Mouse (Mus musculus): Measurements from ENCODE around the gene Fggy. TPM values are rescaled to one million over a fixed set of nuclear protein-coding genes. Genes with fewer than 3 reads are reported as not detected.

Fggy gene
- polyA plus RNA-seq, 1 experiment, result not detected

DNA sequence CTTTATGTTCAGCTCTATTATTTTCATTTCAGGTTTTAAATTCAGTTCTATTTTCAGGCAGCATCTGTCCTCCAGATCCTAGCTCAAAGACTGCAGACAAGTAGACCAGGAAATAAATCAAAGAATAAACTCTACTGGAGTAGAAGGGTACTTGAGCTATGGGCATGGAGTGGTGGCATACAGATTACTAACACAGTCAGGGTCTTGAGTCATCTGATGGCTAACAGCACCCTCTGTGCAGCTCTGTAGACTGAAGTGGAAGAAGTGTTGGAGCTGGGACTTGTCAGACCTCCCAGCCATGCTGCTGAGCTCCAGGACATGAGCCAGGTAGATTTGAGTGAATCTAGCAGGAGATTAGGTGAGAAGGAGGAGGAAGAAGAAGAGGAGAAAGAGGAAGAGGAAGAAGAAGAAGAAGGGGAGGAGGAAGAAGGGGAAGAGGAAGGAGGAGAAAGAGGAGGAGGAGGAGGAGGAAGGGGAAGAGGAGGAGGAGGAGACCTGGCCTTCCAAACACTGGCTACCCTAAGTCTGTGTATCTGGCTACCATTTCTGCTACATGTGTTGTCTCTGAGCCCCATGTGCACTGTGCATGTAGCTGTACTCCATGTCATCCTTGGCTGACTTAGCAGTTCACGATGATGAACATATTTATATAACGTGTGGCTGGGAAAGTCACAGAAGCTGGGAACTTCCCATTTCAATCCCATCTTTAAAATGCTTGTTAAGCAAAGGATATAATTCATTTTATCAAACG, 91.7 kb downstream of the Fggy start:
- Histone ChIP-seq H3K36me3 (ENCODE audit: control insufficient read depth) (no peaks in the 10 kb centered on the region), H3K4me3 (replicated peaks) (no peak overlapping the region), H3K9me3 (ENCODE audit: control insufficient read depth, low read length) (no peaks in the 10 kb centered on the region), H3K27me3 (ENCODE audit: control insufficient read depth) (no peaks in the 10 kb centered on the region), H3K4me1 (ENCODE audit: control insufficient read depth) (no peaks in the 10 kb centered on the region)
- no peak for TF ChIP-seq GATA1 (IDR thresholded peaks at IDR 0.05; ENCODE audit: low read length)
- no peak for TF ChIP-seq TAL1 (IDR thresholded peaks at IDR 0.05; ENCODE audit: low read length)

DNA sequence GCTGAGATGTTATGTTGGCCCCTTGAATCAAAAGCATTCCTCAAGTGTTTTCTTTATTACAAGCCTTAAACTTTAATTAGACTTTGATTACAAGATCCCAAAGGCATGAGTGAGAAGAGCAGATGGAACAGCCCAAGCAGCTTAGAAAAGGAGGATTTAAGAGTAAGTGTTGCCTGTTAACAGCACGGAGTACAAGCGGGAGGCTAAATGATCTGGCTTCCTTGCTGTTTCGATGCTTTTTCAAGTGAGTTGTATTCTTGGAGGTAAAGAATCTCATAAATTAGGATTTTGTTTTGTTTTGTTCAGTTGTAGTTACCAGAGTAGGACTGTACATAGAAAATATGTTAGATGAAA, 92.2 kb downstream of the Fggy start:
- Histone ChIP-seq H3K36me3 (ENCODE audit: control insufficient read depth) (no peaks in the 10 kb centered on the region), H3K9me3 (ENCODE audit: control insufficient read depth, low read length) (no peaks in the 10 kb centered on the region), H3K4me1 (ENCODE audit: control insufficient read depth) (no peaks in the 10 kb centered on the region), H3K4me3 (replicated peaks) (no peak overlapping the region), H3K27me3 (ENCODE audit: control insufficient read depth) (no peaks in the 10 kb centered on the region)
- TF ChIP-seq GATA1 (IDR thresholded peaks at IDR 0.05; ENCODE audit: low read length) (no peak), TAL1 (IDR thresholded peaks at IDR 0.05; ENCODE audit: low read length) (no peak)

- Histone ChIP-seq H3K36me3 (ENCODE audit: control insufficient read depth) (no peaks in the 10 kb centered on the region), H3K9me3 (ENCODE audit: control insufficient read depth, low read length) (no peaks in the 10 kb centered on the region), H3K4me1 (ENCODE audit: control insufficient read depth) (no peaks in the 10 kb centered on the region), H3K27me3 (ENCODE audit: control insufficient read depth) (no peaks in the 10 kb centered on the region), H3K4me3 (replicated peaks) (no peak overlapping the region)
- no peak for TF ChIP-seq TAL1 (IDR thresholded peaks at IDR 0.05; ENCODE audit: low read length)
Observed at GRCm38 (mm10) chr4:95649980-95650379, 92.7 kb downstream of the Fggy start.

DNA sequence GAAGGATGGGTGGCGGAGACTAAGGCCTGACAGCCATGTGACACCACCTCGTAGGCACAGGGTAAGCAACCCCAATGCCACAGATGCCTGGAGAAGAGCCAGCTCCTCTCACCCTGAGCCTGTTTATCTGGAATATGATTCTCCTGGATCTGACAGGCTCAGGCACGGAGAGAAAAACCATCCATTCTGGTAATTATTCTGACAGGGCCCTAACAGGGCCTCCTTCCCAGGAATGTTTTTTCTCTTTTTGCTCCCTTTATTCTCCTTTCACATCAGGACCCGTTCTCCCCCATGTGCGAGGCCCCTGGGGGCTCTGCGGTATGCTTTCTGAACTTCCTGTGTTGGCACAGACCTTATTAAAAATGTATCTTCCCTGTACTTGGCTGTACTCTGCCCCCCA, 94.7 kb downstream of the Fggy start:
- H3K27me3 ChIP-seq (ENCODE audit: control insufficient read depth), result no peaks in the 10 kb centered on the region
- no peak overlapping the region for H3K4me3 ChIP-seq (replicated peaks)
- no peak for TF ChIP-seq GATA1 (IDR thresholded peaks at IDR 0.05; ENCODE audit: low read length)
- no peak for TF ChIP-seq TAL1 (IDR thresholded peaks at IDR 0.05; ENCODE audit: low read length)
- H3K4me1 ChIP-seq (ENCODE audit: control insufficient read depth), result no peaks in the 10 kb centered on the region
- H3K36me3 ChIP-seq (ENCODE audit: control insufficient read depth), result no peaks in the 10 kb centered on the region
- no peaks in the 10 kb centered on the region for H3K9me3 ChIP-seq (ENCODE audit: control insufficient read depth, low read length)

DNA sequence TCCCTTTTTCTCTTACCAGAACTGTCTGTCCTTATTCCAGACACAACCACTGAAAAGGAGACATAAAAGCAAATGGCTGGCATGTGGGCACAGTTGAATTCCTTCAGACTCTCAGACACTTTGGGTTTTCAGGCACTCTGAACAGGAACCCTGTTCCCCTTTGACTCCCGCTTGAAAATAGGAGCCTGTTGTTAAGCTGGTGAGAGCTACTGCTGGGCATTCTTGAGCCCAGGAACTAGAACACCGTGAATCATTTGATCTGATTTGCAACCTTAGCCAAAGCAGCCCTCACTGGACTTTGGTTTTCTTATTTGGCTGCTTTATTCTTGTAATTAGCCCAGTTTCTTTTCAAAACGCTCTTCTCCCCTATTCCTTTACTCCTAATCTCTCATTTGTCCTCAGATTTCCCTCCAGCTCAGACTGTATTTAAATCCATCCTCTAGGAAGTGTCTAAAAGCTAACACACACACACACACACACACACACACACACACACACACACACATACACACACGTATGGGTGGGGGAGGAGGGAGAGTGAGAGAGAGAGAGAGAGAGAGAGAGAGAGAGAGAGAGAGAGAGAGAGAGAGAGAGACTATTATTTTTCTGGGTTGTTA, 96.1 kb downstream of the Fggy start:
- TF ChIP-seq TAL1 (IDR thresholded peaks at IDR 0.05; ENCODE audit: low read length) (no peak), GATA1 (IDR thresholded peaks at IDR 0.05; ENCODE audit: low read length) (no peak)

GRCm38 (mm10) chr4:95653913-95654301, 96.6 kb downstream of the Fggy start:
- TF ChIP-seq GATA1 (IDR thresholded peaks at IDR 0.05; ENCODE audit: low read length), result no peak
- no peak for TF ChIP-seq TAL1 (IDR thresholded peaks at IDR 0.05; ENCODE audit: low read length)
- no peaks in the 10 kb centered on the region for H3K4me1 ChIP-seq (ENCODE audit: control insufficient read depth)
- no peaks in the 10 kb centered on the region for H3K36me3 ChIP-seq (ENCODE audit: control insufficient read depth)
- H3K9me3 ChIP-seq (ENCODE audit: control insufficient read depth, low read length), result no peaks in the 10 kb centered on the region
- H3K27me3 ChIP-seq (ENCODE audit: control insufficient read depth), result no peaks in the 10 kb centered on the region
- H3K4me3 ChIP-seq (replicated peaks), result no peak overlapping the region

More for the DNA sequence above, 96.1 kb downstream of the Fggy start:
- H3K4me3 ChIP-seq (replicated peaks), result no peak overlapping the region
- H3K27me3 ChIP-seq (ENCODE audit: control insufficient read depth), result no peaks in the 10 kb centered on the region
- no peaks in the 10 kb centered on the region for H3K4me1 ChIP-seq (ENCODE audit: control insufficient read depth)
- H3K9me3 ChIP-seq (ENCODE audit: control insufficient read depth, low read length), result no peaks in the 10 kb centered on the region
- H3K36me3 ChIP-seq (ENCODE audit: control insufficient read depth), result no peaks in the 10 kb centered on the region

DNA sequence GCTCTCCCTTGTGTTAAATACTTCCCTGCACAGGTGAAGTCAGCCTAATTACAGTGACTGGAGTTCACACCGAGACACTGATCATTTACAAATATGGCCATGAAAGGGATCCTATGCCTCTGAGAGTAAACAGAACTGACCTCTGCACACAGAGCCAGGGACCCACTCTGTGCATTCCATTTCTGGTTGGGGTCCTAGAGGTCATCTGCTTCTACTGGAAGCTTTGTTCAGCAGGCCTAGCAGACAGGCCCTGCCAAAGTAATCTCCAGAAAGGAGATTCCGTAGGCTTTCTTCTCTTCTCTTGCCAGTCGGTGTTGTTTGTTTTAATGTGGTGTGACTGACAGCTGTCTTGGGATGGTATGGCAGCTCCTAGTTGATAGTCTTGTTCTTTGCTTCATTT, 101.7 kb downstream of the Fggy start:
- no peaks in the 10 kb centered on the region for H3K9me3 ChIP-seq (ENCODE audit: control insufficient read depth, low read length)
- no peaks in the 10 kb centered on the region for H3K4me1 ChIP-seq (ENCODE audit: control insufficient read depth)
- no peaks in the 10 kb centered on the region for H3K36me3 ChIP-seq (ENCODE audit: control insufficient read depth)
- H3K4me3 ChIP-seq (replicated peaks), result no peak overlapping the region
- no peaks in the 10 kb centered on the region for H3K27me3 ChIP-seq (ENCODE audit: control insufficient read depth)
- no peak for TF ChIP-seq TAL1 (IDR thresholded peaks at IDR 0.05; ENCODE audit: low read length)
- no peak for TF ChIP-seq GATA1 (IDR thresholded peaks at IDR 0.05; ENCODE audit: low read length)

- TF ChIP-seq TAL1 (IDR thresholded peaks at IDR 0.05; ENCODE audit: low read length) (no peak), GATA1 (IDR thresholded peaks at IDR 0.05; ENCODE audit: low read length) (no peak)
- no peaks in the 10 kb centered on the region for H3K27me3 ChIP-seq (ENCODE audit: control insufficient read depth)
- H3K4me3 ChIP-seq (replicated peaks), result no peak overlapping the region
- H3K4me1 ChIP-seq (ENCODE audit: control insufficient read depth), result no peaks in the 10 kb centered on the region
- no peaks in the 10 kb centered on the region for H3K36me3 ChIP-seq (ENCODE audit: control insufficient read depth)
- H3K9me3 ChIP-seq (ENCODE audit: control insufficient read depth, low read length), result no peaks in the 10 kb centered on the region
Observed at GRCm38 (mm10) chr4:95663596-95663995, 106.3 kb downstream of the Fggy start.

GRCm38 (mm10) chr4:95664327-95664726, 107.0 kb downstream of the Fggy start:
- TF ChIP-seq TAL1 (IDR thresholded peaks at IDR 0.05; ENCODE audit: low read length) (no peak), GATA1 (IDR thresholded peaks at IDR 0.05; ENCODE audit: low read length) (no peak)
- Histone ChIP-seq H3K9me3 (ENCODE audit: control insufficient read depth, low read length) (no peaks in the 10 kb centered on the region), H3K4me3 (replicated peaks) (no peak overlapping the region), H3K27me3 (ENCODE audit: control insufficient read depth) (no peaks in the 10 kb centered on the region), H3K4me1 (ENCODE audit: control insufficient read depth) (no peaks in the 10 kb centered on the region), H3K36me3 (ENCODE audit: control insufficient read depth) (no peaks in the 10 kb centered on the region)

Data from erythroblast, embryonic 14.5 days (primary cell).